9 mouse cellular contexts compared by ENCODE assay signal in the genomic region with DNA sequence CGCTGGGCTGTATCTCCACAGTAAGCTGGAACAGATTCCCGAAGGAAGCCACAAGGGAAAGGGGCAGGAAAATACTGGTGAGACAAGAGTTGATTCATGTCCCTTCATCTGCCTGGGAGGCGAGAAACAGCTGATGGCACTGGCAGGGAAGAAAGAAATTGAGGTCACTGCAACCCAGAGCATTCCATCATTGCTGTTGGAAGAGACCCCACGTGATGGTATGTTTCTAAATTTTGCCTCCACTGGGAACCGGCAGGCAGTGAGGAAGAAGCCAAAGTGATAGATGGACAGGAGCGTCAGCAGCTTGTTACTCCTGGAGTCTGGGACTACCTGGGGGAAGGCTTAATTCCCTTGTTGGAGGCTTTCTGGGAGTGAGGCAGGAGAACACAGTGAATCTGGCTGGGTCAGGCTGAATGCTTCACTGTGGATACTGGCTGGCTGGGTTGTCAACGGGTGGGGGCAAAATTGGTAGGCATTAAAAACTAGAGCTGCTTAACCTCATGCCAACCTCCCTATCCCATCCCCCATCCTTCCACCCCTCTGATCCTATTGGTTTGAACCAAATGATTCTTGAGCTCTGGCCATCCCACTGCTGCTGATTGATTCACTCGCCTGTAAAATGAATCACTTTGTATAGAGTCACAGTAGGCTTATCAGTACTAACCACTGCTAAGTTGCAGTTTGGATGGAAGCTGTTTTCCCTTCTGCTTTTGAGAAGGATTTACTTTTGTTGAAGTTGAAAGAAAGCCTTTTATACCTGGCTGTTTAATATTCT.
DNase-seq lines count a peak whose midpoint lies in the region; ATAC-seq and TF ChIP-seq lines count a peak whose summit lies in the region.
"Had no signal": no experiment of that assay in that cellular context is flagged by ENCODE, and none has a peak within 500 bp of the region (broad histone marks: within the 10 kb centered on the region; RNA-seq: fewer than 3 reads in every experiment).

No protein-coding gene starts in this region.

- no peak for TF ChIP-seq CTCF in gastrocnemius, adult 2 months (IDR thresholded peaks at IDR 0.05)

- H3K4me1 ChIP-seq in heart, embryonic 10.5 days = peaks cover 12% of the 10 kb centered on the region; the same call in 1 of the 2 replicates

- peak overlapping the region; percentile 89 for H3K27ac ChIP-seq in gastrocnemius, adult 2 months
- H3K27ac ChIP-seq in heart, embryonic 10.5 days = peak overlapping the region; percentile 9; the same call in 1 of the 2 replicates
- H3K27ac ChIP-seq: lung, embryonic 15.5 days had no signal

- WGBS in heart, embryonic 10.5 days = 48% methylated on average over 8 of the region's 8 CpGs

- no peaks in the 10 kb centered on the region for H3K27me3 ChIP-seq in heart, embryonic 10.5 days (ENCODE audit: insufficient read depth, poor library complexity, severe bottlenecking)
- H3K27me3 ChIP-seq: lung, embryonic 15.5 days had no signal

- H3K9me3 ChIP-seq in heart, embryonic 10.5 days = no peaks in the 10 kb centered on the region
- H3K9me3 ChIP-seq: lung, embryonic 15.5 days had no signal

- intact Hi-C loops in gastrocnemius, adult 2 months (cut with DNase I) = no loop called here

- DNase-seq in gastrocnemius, adult 2 months = peak; percentile 60
- DNase-seq in gastrocnemius, postnatal 4 days (ENCODE audit: low spot score in 2 of 2) = no peak
- peak; percentile 52 for DNase-seq in embryo, embryonic 10 days (ENCODE audit: low spot score)
- no peak for DNase-seq in heart, embryonic 10.5 days (ENCODE audit: low spot score)
- peak; percentile 48 for DNase-seq in left cerebral cortex, adult 11 months (ENCODE audit: low spot score)
- peak; percentile 61 for DNase-seq in retina, adult 2 months (ENCODE audit: low read depth, low spot score)
- no peak for DNase-seq in MN1 (ENCODE audit: low spot score)

- peaks cover 6% of the 10 kb centered on the region; the same call in 1 of the 2 replicates for H3K36me3 ChIP-seq in heart, embryonic 10.5 days
- H3K36me3 ChIP-seq: lung, embryonic 15.5 days had no signal

- ATAC-seq in megakaryocyte, adult 5-6 weeks (ENCODE audit: poor library complexity, severe bottlenecking) = no peak

- peak overlapping the region; percentile 29 for H3K4me3 ChIP-seq in gastrocnemius, adult 2 months
- H3K4me3 ChIP-seq in heart, embryonic 10.5 days = no peak overlapping the region
- H3K4me3 ChIP-seq: lung, embryonic 15.5 days had no signal

Comparison
In these comparisons a context has a peak if more than half of its experiments do, and no peak if none do; other contexts are left out.
1. DNase-seq: peak in gastrocnemius, adult 2 months (single experiment), embryo, embryonic 10 days (single experiment), left cerebral cortex, adult 11 months (single experiment) and retina, adult 2 months (single experiment); none in gastrocnemius, postnatal 4 days (0 of 2), heart, embryonic 10.5 days (single experiment) and MN1 (single experiment).